Mouse (Mus musculus) CH12.LX (cell line): ENCODE measurements around the gene B3gnt6.

Source experiments
- CTCF ChIP-seq, 2 experiments: IDR thresholded peaks in 1 of 2; conservative IDR thresholded peaks in 1 of 2; 2 replicates each; pipeline ENCODE4 v1.5.1; 2011 to 2012; ENCODE audit warnings: low read depth in 2 of 2, low read length in 2 of 2, improper control_type of control experiment in 1 of 2, inconsistent platforms in 1 of 2, mild to moderate bottlenecking in 1 of 2, moderate library complexity in 1 of 2
- E2F4 ChIP-seq: IDR thresholded peaks from 2 replicates; pipeline ENCODE4 v1.6.1; 2011; ENCODE audit warnings: low read depth, low read length, improper control_type of control experiment; ENCODE audit not compliant: insufficient replicate concordance
- GABPA ChIP-seq: IDR thresholded peaks from 2 replicates; pipeline ENCODE4 v1.6.1; 2012; ENCODE audit warnings: low read depth, low read length, improper control_type of control experiment, inconsistent platforms; ENCODE audit not compliant: insufficient replicate concordance
- HCFC1 ChIP-seq: IDR thresholded peaks from 2 replicates; pipeline ENCODE4 v1.6.1; 2012; ENCODE audit warnings: low read depth, mild to moderate bottlenecking, inconsistent platforms, low read length, improper control_type of control experiment
- KAT2A ChIP-seq: IDR thresholded peaks from 2 replicates; pipeline ENCODE4 v1.6.1; 2012; ENCODE audit warnings: low read length, improper control_type of control experiment, inconsistent platforms; ENCODE audit not compliant: insufficient replicate concordance
- MAZ ChIP-seq: IDR thresholded peaks from 2 replicates; pipeline ENCODE4 v1.6.1; 2012; ENCODE audit warnings: low read depth, mild to moderate bottlenecking, inconsistent platforms, low read length, improper control_type of control experiment, moderate library complexity
- MXI1 ChIP-seq: IDR thresholded peaks from 2 replicates; pipeline ENCODE4 v1.6.1; 2011; ENCODE audit warnings: mild to moderate bottlenecking, low read depth, low read length, improper control_type of control experiment
- POLR2A ChIP-seq: IDR thresholded peaks from 2 replicates; pipeline ENCODE4 v1.6.1; 2011; ENCODE audit warnings: low read depth, mild to moderate bottlenecking, improper control_type of control experiment, low read length
- POLR2AphosphoS2 ChIP-seq: IDR thresholded peaks from 2 replicates; pipeline ENCODE4 v1.6.1; 2011; ENCODE audit warnings: low read depth, low read length, improper control_type of control experiment
- TCF12 ChIP-seq: IDR thresholded peaks from 2 replicates; pipeline ENCODE4 v1.6.1; 2014; ENCODE audit warnings: low read depth, mild to moderate bottlenecking, inconsistent platforms, low read length, improper control_type of control experiment
- USF2 ChIP-seq: conservative IDR thresholded peaks from 2 replicates; pipeline ENCODE4 v1.6.1; 2011; ENCODE audit warnings: low read depth, low read length, improper control_type of control experiment

- TF ChIP-seq CTCF (conservative IDR thresholded peaks at IDR 0.05 in 1 of 2, IDR thresholded peaks at IDR 0.05 in 1 of 2; ENCODE audit: low read depth in 2 of 2, low read length in 2 of 2) (no peak), HCFC1 (no peak), POLR2A (no peak), MAZ (no peak), MXI1 (no peak), E2F4 (no peak), KAT2A (no peak), TCF12 (no peak), POLR2AphosphoS2 (no peak), USF2 (no peak), GABPA (no peak)
These were observed 40.8 kb downstream of the B3gnt6 start for GRCm38 (mm10) chr7:98158481-98158880.
